Mouse (Mus musculus): ENCODE measurements at regions not wholly inside any gene's neighbourhood (a gene's known extent, or its start where the extent isn't known, plus 50 kb on each side); places are given as distances from the start of the nearest gene placed in this dataset.

DNA sequence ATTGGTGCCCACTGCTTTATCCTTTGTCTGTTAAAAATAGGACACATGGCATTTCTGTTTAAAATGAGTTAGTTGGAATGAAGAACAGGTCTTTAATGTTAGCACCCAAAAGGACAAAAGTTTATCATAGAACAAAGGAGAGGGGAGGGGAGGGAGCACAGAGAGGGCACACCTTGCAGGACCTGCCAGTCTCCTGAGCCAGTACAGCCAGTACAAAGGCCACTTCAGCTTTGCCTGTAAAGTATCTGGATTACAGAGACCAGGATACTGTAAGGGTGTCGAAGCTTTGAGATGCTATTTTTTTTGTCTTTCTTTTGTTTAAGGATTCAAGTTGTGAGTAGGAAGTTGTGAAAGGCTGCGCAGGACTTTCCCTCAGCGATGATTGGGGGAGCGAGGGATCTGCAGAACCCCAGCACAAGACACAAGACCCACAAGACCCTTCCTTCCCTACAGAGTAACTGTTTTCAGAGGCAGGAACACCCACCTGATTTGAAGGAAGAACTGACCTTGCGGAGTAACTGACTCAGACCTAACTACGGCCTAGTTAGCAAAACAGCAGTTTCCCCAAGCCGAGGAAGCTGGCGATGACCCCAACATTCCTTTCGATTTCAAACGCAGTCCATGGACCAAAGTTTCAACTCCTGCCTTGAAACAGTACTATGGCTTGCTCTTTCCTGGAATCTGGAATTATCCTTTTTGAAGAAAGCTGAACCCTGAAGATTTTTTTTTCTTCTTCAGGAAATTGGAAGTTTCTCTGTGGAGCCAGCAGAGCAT, 178.1 kb downstream of the Efnb2 start:
- DNase-seq, result peak; percentile 26

DNA sequence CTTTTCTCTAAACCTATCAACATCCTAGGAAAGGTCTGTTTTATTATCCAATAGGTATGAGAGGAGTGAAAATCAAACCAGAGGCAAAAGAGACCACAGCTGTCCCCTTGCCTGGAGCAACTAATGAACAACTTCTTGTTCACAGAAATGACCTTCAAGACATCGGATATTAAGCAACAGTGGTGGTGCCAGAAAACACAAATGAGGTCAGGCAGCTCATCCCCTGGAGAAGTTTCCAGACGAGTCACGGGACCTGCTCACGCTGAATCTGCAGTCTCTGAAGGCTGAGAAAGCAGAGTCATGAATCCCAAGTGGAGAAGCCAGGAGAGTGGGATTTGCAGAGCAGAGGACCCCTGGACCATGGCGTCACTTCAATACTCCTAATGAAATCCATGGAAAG, 183.6 kb downstream of the Efnb2 start:
- peak; percentile 43 for DNase-seq

DNA sequence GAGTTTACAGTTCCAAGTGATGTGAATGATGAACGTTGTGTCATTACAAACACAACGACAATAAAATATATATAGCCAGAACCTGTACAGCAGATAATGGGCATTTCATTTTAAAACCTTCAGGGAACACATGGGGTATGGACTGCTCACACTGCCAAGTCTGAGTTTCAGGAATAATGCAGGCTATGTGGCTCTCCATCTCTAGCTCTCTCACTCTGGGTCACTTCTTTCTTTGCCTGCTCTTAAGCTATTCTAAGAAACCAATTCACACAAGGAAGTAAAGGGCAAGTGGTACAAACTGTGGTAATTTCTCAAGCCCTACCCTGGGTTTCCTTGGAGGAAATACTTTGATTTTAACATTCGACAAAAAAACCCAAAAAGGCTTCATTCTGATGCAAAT, 192.5 kb downstream of the Efnb2 start:
- DNase-seq, result no peak

DNA sequence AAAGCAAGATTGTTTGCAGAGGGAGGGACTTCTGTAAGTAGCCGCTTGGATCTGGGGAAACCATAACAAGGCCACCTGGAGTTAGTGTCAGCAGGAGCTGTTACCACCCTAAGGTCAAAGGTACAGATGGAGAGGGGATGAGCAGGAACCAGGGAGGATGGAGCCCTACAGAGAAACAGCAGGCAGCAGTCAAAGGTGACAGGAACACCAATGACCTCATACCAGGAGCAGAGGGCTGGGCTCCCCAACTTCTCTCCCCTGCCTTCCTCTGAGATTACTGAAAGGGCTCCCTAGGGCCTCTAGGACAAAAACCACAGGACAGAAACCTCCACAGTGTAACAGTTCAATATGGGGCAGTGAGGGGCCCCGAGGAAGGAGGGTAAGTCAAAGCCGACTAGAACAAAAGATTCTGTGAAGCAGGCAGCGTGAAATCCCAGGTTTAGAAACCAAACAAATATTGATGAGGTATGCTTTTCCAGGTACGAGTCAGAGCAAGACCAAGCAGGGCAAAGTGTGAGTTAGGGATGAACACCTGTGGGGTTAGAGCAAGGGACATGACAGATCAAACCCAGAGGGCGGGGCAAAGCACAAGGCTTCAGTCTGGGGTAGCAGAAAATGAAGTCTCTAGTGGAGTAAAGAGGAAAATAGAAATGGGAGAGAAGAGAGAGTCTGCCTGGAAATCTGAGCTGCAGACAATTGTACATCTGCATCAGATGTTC, 194.4 kb downstream of the Efnb2 start:
- DNase-seq, result no peak

DNA sequence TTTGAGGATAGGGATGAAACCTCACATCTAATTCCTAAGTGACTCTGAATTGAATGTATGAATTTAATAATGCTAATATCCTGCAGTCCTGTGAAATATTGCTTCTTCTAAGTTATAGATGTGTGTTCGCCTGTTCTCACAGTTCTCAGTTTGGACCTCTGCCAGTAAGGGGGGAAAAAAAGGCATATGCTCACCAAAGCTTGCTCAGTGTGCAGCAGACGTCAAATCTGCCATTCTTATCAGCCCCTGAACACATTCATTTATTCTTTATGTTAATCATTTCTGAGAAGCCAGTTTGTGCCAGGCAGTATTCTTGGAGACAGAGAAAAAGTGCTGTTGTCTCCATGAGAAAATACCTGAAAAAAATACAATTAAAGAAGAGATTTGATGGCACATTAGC, 198.6 kb downstream of the Efnb2 start:
- DNase-seq, result no peak

DNA sequence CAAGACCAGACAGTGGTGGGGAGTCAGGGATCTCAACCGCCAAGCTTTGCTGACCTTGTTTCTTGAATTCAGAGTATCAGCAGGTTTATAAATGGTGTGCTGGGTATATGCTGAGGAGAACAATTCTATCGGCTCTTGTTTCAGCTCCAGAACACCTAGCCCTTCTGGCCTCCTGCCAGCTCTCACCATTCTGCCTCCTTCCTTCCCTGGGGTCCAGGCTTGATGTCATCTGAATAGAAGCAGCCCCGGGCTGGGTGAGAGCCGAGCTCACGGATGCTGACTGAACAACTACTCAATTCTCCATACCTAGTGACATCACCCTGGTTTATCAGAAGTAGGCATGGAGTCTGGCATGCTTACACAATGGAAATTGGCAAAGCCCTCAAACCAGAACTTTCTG, 203.5 kb downstream of the Efnb2 start:
- DNase-seq, result peak; percentile 21

DNA sequence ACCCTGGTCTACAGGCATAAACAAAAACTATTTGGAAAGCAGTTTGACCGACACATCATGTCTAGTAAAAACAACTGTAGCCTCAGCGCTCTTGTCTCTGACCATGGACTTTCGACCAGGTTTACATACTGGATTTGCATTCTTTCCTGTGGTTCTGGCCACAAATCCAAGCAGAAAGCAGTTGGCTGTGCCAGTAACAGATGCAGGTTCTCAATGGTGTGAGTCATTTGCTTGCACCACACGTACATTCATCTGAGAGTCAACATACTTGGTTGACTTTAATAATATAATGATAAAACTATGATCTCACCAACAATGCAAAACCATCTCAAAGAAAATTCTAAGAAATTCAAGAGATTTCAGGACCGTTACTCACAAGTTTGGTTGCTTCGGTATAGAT, 207.1 kb downstream of the Efnb2 start:
- DNase-seq, result no peak

DNA sequence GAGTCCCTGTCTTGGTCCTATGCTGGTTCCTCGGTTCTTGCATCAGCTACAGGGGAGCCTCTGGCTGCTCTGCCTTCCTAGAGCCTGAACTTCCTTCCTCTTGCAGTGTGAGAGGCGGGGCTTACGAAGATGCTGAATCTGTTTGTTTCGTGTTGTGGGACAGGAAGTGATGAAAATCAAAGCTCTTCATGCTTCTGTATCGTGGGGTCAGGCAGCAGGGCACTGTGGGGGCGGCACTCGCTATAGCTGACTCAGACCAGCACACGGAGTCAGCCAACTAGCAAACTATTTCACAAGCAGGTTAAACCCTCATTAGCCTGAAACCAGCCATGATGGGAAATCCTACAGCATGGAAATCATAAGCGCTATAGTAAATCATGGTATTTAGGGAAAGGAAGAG, 208.8 kb downstream of the Efnb2 start:
- DNase-seq, result peak; percentile 16

DNA sequence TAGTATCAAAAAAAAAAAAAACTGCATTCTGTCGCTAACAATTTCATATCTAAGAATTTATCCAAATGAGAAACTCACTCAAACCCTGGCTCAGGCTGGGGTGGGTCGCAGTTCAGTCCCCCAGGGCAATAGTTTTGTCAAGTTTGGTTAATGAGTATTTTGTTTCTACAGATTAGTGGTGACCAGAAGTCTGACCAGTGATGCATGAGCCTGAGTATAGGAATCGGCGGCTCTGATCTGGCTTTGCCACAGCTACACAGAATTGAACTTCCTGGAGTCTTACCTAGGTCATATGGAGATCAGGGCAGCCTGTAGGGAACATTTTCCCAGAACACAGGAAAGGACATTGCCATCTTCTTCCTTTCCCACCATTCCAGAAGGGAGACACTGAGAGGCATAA, 212.1 kb downstream of the Efnb2 start:
- no peak for DNase-seq

DNA sequence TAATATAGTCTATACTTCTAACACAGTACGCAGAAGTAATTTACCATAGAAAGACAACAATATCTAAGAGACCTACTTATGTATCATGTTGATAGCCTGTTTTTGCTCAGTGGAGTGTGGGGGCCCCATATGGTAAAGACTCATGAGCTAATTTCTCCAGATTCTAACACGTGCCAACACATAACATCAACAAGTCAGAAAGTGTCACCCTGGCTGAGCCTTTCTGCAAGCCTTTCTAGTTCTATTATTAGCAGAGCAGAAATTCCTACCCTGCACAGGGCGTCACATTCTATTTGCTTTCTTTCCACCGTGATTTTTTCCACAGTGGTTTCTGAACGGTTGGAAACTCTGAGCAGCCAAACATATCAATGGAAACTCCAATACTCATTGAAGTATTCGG, 219.5 kb downstream of the Efnb2 start:
- DNase-seq, result no peak

DNA sequence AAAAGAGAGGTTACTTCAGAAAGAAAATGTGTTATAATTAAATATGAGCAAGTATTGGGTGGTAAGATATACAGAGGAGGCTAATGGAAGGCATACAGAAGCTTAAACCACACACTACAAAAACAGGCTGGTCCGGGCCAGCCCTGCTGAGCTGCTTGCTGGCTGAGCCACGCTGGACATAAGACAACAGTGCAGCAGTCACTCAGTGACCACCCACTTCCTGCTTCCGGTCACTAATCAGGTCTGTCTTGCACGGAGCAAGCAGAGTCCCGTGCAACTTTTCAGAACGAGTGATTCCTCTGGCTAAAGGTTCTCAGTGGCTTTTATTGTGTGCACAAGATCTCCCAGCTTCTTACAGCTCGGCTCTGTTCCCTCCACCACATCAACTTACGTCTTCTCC, 220.1 kb downstream of the Efnb2 start:
- peak; percentile 37 for DNase-seq

DNA sequence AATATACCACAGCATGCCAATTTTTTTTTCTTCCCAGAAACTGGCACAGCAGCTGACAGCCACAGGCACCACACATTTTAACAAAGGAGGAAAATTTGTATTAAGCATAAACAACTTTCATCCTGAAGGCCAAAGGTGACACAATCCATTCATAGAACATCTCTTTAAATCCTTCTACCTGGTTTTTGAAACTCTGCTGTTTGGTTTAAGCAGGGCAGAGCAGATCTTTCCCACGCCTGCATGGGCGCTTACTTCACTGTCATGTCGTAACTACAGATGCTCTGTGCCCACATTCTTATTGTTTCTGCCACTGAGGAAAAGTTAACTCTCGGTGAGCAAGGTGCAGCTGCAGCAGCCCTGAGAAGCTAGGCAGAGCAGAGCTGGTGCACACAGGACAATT, 234.8 kb downstream of the Efnb2 start:
- no peak for DNase-seq

DNA sequence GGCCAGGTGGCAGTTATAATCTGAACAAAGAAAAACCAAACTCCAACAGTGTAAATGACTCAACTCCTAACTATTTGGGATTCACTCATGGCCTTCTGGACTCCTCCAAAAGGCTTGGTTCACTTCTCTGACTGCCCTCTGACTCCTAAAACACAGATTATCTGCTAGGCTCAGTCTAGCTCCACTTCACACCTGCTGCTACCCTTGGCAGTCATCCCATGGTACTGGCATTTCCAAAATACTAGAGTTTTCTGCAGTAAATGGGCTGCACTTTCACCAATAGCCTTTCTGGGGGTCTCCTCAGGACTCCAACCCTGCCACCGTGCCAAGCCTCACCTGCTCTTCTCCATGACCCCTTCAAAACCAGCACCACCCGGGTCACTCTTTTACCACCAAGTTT, 237.6 kb downstream of the Efnb2 start:
- no peak for DNase-seq

DNA sequence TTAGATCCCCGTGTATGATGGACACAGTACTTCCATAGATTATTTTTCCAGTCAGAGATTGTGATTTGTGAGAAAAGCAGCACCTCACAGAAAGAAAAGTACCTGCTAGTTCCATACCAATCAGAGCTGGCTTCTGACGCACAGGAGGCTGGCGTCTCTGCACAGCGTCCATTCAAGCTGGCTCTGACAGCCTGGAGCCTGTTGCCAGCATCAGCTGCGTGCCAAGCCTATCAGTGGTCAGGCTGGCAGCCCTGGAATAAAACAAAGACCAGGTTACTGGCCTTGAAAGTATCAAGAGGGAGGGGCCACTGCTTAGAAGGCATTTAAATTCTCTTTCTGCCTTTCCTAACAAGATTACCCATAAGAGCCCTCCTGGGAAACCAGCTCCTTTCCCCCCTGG, 239.3 kb downstream of the Efnb2 start:
- DNase-seq, result no peak

DNA sequence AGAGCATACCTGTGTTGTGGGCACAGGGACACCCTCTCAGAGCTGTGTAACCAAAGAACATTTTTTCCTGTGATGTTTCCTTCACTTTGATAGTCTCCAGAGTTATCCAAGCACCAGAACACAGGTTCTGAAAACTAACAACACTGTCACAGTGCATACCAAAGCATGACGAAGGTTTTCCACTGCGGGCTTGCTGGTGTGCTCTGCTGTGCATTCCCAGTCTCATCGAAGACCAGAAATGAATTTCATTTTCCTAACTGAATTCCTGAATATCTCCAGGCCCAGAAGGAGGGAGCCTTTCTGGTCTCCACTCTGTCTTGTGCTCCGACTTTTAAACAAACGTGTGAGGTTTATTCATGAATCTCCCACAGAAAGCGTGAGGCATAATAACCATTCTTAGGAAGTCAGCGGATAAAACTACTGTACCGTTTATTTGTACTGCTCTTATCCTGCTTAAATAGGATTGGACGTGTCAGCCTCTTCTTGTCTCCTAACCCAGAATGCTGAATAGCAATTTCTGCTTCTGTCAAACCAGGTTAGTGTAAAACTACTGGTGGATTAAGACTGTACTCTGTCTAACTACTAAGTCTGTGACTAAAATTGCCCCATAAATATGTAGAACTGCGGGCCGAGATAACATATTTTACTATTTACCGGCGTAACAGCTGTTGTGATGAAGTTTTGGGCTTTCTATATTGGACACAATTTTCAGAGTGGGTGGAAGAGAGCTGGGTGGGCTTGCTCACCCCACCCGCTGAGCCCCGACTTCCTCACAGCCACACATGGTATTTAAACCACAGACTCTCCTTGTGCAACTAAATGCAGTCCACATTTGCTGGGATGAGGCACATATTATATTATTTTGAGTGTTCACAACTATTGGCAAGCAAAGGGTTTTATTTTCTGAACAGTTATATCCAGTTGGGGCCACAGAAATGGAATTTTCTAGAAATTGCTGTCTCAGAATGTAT, 241.4 kb downstream of the Efnb2 start:
- no peak for DNase-seq

DNA sequence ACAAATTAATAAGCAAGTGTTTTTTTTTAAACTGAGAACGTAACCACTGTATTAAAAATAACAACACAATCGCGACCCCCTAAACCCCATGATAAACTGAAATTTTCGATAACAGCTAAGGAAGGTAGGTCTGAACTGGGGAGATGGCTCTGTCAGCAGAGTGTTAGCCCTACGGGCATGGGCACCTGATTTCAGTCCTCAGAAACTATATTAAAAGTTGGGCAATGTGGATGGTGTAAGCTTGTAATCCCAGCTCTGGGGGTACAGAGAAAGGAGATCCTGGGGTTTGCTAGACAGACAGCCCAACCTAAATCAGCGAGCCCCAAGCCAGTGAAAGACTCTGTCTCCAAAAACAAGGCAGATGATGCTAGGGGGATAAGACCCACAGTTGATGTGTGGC, 242.1 kb downstream of the Efnb2 start:
- DNase-seq, result no peak

DNA sequence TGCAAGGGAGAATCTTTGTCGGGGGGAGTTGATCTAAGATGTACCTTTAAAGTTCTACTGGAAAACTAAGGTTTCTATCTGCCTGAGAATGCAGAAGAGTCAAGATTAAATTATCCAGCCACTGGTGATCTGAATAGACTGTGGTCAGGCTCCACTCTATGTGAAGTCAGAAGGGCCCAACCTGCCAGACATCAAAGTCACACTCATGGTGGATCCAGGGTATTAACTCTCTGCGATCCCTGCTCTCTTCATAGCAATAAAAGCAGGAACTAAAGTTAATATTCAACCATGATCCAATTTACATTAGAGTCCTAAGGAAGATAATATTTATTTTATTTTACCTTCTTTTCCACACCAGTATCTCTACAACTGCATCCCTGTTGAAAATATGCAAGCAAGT, 242.5 kb downstream of the Efnb2 start:
- DNase-seq, result no peak

DNA sequence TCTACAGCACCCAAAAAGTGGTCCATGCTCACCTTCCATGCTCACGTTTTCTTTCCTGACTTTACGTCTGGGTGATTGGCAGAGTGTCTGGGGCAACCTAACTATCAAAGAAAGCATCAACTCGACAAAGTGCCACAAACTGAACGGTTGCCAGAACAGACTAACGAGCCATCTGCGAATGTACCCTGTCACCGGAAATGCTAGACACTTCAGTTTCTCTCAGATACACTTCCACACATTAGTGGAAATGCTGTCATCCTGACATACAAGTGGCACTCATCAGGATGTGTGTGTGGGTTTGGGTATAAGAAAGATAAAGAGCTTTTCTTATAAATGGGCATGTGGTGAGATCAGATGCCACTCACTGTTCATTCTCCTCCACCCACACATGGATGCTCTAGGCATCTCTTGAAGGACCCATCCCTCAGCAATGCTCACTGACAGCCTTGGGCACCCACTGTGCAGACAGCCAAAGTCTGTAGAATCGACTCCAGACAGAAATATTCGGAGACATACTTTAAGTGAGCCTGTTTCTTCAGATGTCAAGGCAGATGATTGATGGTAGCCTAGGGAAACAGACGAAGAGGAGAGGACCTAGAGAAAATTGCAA, 244.8 kb downstream of the Efnb2 start:
- DNase-seq, result no peak

DNA sequence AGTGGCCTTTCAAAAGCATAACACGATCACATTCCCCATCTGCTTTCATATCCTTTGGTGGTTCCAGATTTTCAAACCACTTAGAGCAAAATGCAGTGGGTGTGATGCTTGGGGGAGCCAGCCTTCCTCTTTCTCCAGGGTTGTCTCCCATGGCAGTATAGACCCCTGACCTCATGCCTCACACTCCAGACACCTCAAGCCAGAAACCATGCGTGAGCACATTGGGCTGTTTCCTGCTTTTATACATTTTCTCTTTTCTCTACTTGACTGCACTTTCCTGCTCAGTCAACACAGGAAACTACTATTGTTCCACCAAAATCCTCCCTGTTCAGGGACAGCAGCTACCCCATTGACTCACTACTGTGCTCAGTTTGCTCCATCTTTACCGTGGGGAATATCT, 253.7 kb downstream of the Efnb2 start:
- peak; percentile 5 for DNase-seq

DNA sequence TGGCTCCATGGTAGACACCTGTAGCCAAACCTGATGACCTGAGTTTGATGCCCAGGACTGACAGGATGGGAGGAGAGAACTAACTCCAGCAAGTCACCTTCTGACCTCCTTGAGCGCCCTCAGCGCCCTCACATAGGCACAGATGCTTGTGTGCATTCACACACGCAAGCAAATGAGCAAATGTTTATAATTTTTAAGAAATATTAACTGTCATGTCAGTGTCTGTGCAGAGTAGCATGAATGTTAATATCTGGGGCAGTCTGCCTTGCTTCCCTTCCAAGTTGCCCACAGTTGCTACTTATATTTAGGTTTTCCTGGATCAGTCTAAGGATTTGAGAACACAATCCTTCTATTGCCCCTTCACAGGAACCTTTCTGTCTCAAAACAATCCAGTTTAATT, 257.6 kb downstream of the Efnb2 start:
- no peak for DNase-seq

DNA sequence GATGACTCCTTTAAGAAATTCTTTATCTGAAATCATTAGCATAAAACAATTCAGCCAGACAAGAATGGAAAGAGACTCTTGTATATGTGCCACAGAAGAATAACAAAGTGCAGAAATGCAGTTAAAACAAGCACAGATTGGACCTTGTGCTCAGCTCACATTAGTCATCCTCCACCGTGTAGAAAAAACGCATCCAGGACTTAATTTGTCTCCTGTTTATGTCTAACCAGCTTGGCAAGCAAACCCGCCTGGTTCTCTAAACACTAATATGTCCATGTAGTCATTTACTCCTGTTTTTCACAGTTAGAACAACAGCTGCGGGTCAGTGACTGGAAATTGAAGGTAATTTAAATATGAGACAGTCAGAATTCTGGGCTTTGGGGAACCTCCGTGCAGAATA, 268.7 kb downstream of the Efnb2 start:
- peak; percentile 37 for DNase-seq

DNA sequence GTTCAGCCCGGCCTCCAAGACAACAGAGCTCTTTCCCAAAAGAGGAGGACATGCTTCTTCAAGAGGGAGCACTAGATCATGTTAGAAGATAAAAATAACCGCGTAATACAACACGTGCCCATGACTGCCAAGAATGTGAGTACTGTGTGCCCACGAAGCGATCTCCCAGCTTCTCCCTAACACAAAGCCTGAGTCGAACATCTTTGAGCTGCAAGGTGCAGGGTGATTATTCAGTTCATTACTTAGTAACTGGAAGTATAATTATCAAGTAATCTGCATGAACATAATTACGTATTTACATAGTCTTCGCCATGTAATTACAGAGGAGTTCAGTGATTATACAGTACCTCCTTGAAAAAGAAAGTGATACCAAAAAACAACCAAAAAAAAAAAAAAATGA, 269.7 kb downstream of the Efnb2 start:
- no peak for DNase-seq

DNA sequence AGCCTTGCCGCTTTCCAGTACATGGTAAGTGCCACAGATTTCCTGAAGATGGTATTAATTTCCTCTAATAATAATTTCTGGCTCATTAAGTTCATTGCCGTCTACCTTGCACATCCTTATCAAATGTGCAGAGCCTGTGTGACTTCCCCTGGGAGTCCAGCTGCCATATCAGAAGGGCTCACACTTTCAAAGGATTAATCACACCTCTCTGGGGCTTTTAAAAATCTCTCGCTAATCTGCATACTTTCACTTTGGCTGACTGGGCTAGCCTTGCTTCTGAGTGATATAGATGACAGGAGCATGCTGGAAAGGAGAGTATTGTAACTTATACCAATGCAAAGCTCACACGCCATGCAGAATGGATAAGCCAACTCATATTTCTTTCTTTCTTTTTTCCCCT, 282.8 kb downstream of the Efnb2 start:
- DNase-seq, result no peak
